In the genomic region with DNA sequence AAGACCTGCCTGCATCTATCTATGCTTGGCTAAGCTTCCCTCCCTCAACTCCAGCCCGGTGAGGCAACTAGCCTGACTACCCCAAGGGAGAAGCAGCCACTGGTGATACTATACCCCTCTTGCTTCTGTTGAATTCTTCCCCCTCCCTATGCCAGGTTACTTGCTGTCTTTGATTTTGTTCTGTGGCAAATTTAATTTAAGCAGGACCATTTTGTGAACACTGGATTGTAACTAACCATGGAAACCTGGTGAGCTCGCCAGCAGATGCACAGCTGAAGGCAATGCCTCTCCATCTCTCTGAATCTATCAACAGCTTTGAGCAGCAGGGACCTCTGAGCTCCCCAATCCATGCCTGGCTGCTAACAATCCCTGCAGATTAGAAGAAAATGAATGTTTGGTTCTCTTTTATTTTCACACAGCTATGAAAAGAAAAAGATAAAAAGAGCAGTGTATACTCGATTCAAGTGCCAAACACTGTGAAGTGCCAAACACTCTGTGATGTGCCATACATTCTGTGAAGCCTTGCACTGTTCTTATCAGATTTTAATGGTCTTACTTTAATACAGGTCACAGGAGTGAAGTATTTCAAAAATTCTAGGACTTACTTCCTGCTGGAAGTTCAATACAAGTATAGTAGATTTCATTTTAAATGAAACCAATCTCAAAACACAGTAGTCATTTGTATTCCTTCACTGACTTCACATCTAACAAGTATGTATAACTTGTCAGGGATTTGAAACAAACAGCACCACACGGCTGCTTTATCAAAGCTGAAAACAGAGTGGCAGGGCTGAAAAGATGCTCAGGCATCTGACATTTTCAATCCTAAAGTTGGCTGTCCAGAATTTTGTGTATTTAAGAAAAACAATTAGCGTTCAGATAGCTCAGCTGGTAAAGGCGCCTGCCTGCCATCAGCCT, we compare ENCODE assay signal across 24 mouse cellular contexts. TPM values are rescaled to one million over a fixed set of nuclear protein-coding genes. Genes with fewer than 3 reads are reported as not detected.
DNase-seq lines count a peak whose midpoint lies in the region; ATAC-seq lines count a peak whose summit lies in the region.
"Had no signal": no experiment of that assay in that cellular context is flagged by ENCODE, and none has a peak within 500 bp of the region (broad histone marks: within the 10 kb centered on the region; RNA-seq: fewer than 3 reads in every experiment).

No protein-coding gene starts in this region.

- peak; percentile 76 for ATAC-seq in forebrain, embryonic 13.5 days
- peak; percentile 70; the same call in 1 of the 2 replicates for ATAC-seq in hindbrain, embryonic 14.5 days (ENCODE audit: low FRiP score)
- peak; percentile 39; the same call in 1 of the 2 replicates for ATAC-seq in neural tube, embryonic 14.5 days (ENCODE audit: low read depth)
- ATAC-seq in kidney, embryonic 14.5 days (ENCODE audit: low FRiP score, low TSS enrichment), result no peak
- ATAC-seq: CD4-positive, CD25-positive, alpha-beta regulatory T cell, adult 4 months; intestine, embryonic 15.5 days had no signal

- intact Hi-C loops in left cerebral cortex, postnatal 4 days (cut with DNase I), result no loop called here

- WGBS in forebrain, embryonic 13.5 days, result 51% methylated on average over 6 of the region's 6 CpGs
- 76% methylated on average over 6 of the region's 6 CpGs for WGBS in forebrain, embryonic 10.5 days
- WGBS in hindbrain, embryonic 14.5 days, result 52% methylated on average over 6 of the region's 6 CpGs
- 58% methylated on average over 6 of the region's 6 CpGs for WGBS in neural tube, embryonic 14.5 days
- WGBS in kidney, embryonic 14.5 days, result 70% methylated on average over 6 of the region's 6 CpGs

- no peak overlapping the region for H3K27ac ChIP-seq in forebrain, embryonic 13.5 days
- no peak overlapping the region for H3K27ac ChIP-seq in forebrain, embryonic 10.5 days
- H3K27ac ChIP-seq in hindbrain, embryonic 14.5 days, result 0 out of 2 replicates have a peak overlapping the region, but pooled peaks have one; percentile 5
- H3K27ac ChIP-seq in neural tube, embryonic 14.5 days (ENCODE audit: low read depth, low read length), result no peak overlapping the region
- no peak overlapping the region for H3K27ac ChIP-seq in kidney, embryonic 14.5 days (ENCODE audit: low read depth, low read length)
- H3K27ac ChIP-seq: heart, embryonic 10.5 days; intestine, embryonic 15.5 days; stomach, postnatal 0 days had no signal

- H3K4me2 ChIP-seq in forebrain, embryonic 13.5 days, result no peak overlapping the region
- no peak overlapping the region for H3K4me2 ChIP-seq in hindbrain, embryonic 14.5 days (replicated peaks)
- no peak overlapping the region for H3K4me2 ChIP-seq in neural tube, embryonic 14.5 days (ENCODE audit: low read depth, low read length)
- no peak overlapping the region for H3K4me2 ChIP-seq in kidney, embryonic 14.5 days (replicated peaks; ENCODE audit: low read depth, low read length)
- H3K4me2 ChIP-seq: intestine, embryonic 15.5 days had no signal

- H3K27me3 ChIP-seq in forebrain, embryonic 13.5 days, result no peaks in the 10 kb centered on the region
- no peaks in the 10 kb centered on the region for H3K27me3 ChIP-seq in forebrain, embryonic 10.5 days (ENCODE audit: poor library complexity, severe bottlenecking)
- H3K27me3 ChIP-seq in hindbrain, embryonic 14.5 days (ENCODE audit: control insufficient read depth, insufficient read depth, low read length), result no peaks in the 10 kb centered on the region
- no peaks in the 10 kb centered on the region for H3K27me3 ChIP-seq in neural tube, embryonic 14.5 days (ENCODE audit: control insufficient read depth, insufficient read depth, low read length)
- H3K27me3 ChIP-seq in kidney, embryonic 14.5 days (ENCODE audit: control insufficient read depth, insufficient read depth, low read length), result no peaks in the 10 kb centered on the region
- H3K27me3 ChIP-seq: intestine, embryonic 15.5 days had no signal

- no peak overlapping the region for H3K9ac ChIP-seq in forebrain, embryonic 13.5 days
- no peak overlapping the region for H3K9ac ChIP-seq in hindbrain, embryonic 14.5 days
- no peak overlapping the region for H3K9ac ChIP-seq in neural tube, embryonic 14.5 days (replicated peaks; ENCODE audit: low read depth, low read length)
- H3K9ac ChIP-seq in kidney, embryonic 14.5 days (ENCODE audit: low read depth, low read length), result no peak overlapping the region
- H3K9ac ChIP-seq: intestine, embryonic 15.5 days had no signal

- H3K4me3 ChIP-seq in forebrain, embryonic 13.5 days, result no peak overlapping the region
- no peak overlapping the region for H3K4me3 ChIP-seq in forebrain, embryonic 10.5 days
- no peak overlapping the region for H3K4me3 ChIP-seq in hindbrain, embryonic 14.5 days (replicated peaks; ENCODE audit: low read length)
- H3K4me3 ChIP-seq in neural tube, embryonic 14.5 days (ENCODE audit: low read depth, low read length), result no peak overlapping the region
- H3K4me3 ChIP-seq in kidney, embryonic 14.5 days (ENCODE audit: low read length), result no peak overlapping the region
- H3K4me3 ChIP-seq: heart, embryonic 10.5 days; intestine, embryonic 15.5 days had no signal

- H3K9me3 ChIP-seq in forebrain, embryonic 13.5 days (replicated peaks), result no peaks in the 10 kb centered on the region
- H3K9me3 ChIP-seq in forebrain, embryonic 10.5 days, result no peaks in the 10 kb centered on the region
- no peaks in the 10 kb centered on the region for H3K9me3 ChIP-seq in hindbrain, embryonic 14.5 days (ENCODE audit: control insufficient read depth, low read length)
- H3K9me3 ChIP-seq in neural tube, embryonic 14.5 days (ENCODE audit: control insufficient read depth, low read length), result no peaks in the 10 kb centered on the region
- no peaks in the 10 kb centered on the region for H3K9me3 ChIP-seq in kidney, embryonic 14.5 days (ENCODE audit: control insufficient read depth, low read length)
- H3K9me3 ChIP-seq: G1E; heart, embryonic 10.5 days; intestine, embryonic 15.5 days had no signal

- no peak for DNase-seq in forebrain, embryonic 10.5 days (ENCODE audit: extremely low spot score, low spot score)
- DNase-seq in left cerebral cortex, postnatal 4 days, result peak; percentile 7
- no peak for DNase-seq in left cerebral cortex, adult 11 months (ENCODE audit: low spot score)
- DNase-seq in hindbrain, embryonic 14.5 days (ENCODE audit: low spot score), result no peak
- DNase-seq in adrenal gland, postnatal 25 days, result no peak
- DNase-seq: cerebellum, postnatal 25 days; gastrocnemius, postnatal 36 days; heart, postnatal 14 days; kidney, postnatal 10 days; lung, adult 18-20 months; right cerebral cortex, postnatal 25 days; thymus, postnatal 25 days had no signal

- peaks cover 6% of the 10 kb centered on the region; the same call in 1 of the 2 replicates for H3K4me1 ChIP-seq in forebrain, embryonic 13.5 days
- H3K4me1 ChIP-seq in forebrain, embryonic 10.5 days, result no peaks in the 10 kb centered on the region
- 0 out of 2 replicates have a peak, but pooled peaks cover 7% of the 10 kb centered on the region for H3K4me1 ChIP-seq in hindbrain, embryonic 14.5 days (replicated peaks; ENCODE audit: control insufficient read depth, insufficient read depth, low read length)
- no peaks in the 10 kb centered on the region for H3K4me1 ChIP-seq in neural tube, embryonic 14.5 days (ENCODE audit: control insufficient read depth, insufficient read depth, low read length)
- H3K4me1 ChIP-seq in kidney, embryonic 14.5 days (ENCODE audit: control insufficient read depth, insufficient read depth, low read length), result no peaks in the 10 kb centered on the region
- H3K4me1 ChIP-seq: heart, embryonic 10.5 days; intestine, embryonic 15.5 days had no signal

- H3K36me3 ChIP-seq in forebrain, embryonic 13.5 days (ENCODE audit: poor library complexity, severe bottlenecking), result no peaks in the 10 kb centered on the region
- H3K36me3 ChIP-seq in forebrain, embryonic 10.5 days (replicated peaks), result no peaks in the 10 kb centered on the region
- H3K36me3 ChIP-seq in hindbrain, embryonic 14.5 days (replicated peaks; ENCODE audit: control insufficient read depth, insufficient read depth), result no peaks in the 10 kb centered on the region
- H3K36me3 ChIP-seq in neural tube, embryonic 14.5 days (ENCODE audit: control insufficient read depth, insufficient read depth, low read length), result no peaks in the 10 kb centered on the region
- no peaks in the 10 kb centered on the region for H3K36me3 ChIP-seq in kidney, embryonic 14.5 days (ENCODE audit: control insufficient read depth, insufficient read depth, low read length)
- H3K36me3 ChIP-seq: G1E; heart, embryonic 10.5 days; intestine, embryonic 15.5 days had no signal

RNA-seq across cellular contexts. Expression of a gene that starts 6.9 kb away (rescaled TPM):
- polyA plus RNA-seq in forebrain, embryonic 13.5 days (2015; fragmentation: Nextera tagmentation; extraction: Ambion mirVana), result not detected in 2 replicates
- not detected in 2 replicates for polyA plus RNA-seq in forebrain, embryonic 10.5 days (2016; fragmentation: Nextera tagmentation; extraction: Ambion mirVana)
- total RNA-seq in left cerebral cortex, postnatal 4 days (2021), result not detected
- polyA plus RNA-seq in hindbrain, embryonic 14.5 days (2014; fragmentation: Nextera tagmentation; extraction: Ambion mirVana), result not detected in 2 replicates
- not detected in 2 replicates for polyA plus RNA-seq in neural tube, embryonic 14.5 days (2014; fragmentation: Nextera tagmentation; extraction: Ambion mirVana)
- polyA plus RNA-seq in kidney, embryonic 14.5 days (2014; fragmentation: Nextera tagmentation; extraction: Ambion mirVana), result not detected in 2 replicates
- not detected in 2 replicates for total RNA-seq in adrenal gland, postnatal 25 days (2021)
- total RNA-seq: gastrocnemius, postnatal 36 days; heart, postnatal 14 days; layer of hippocampus, postnatal 10 days; left cerebral cortex, postnatal 25 days; liver, adult 2 months had no signal
- polyA plus RNA-seq: CD4-positive, CD25-positive, alpha-beta regulatory T cell, adult 4 months; G1E; heart, embryonic 10.5 days; intestine, embryonic 15.5 days; liver, adult 2 months; neural tube, embryonic 11.5 days; stomach, postnatal 0 days had no signal

RNA-seq across cellular contexts. Expression of a gene that starts 15.8 kb away (rescaled TPM):
- polyA plus RNA-seq in forebrain, embryonic 13.5 days (2015; fragmentation: Nextera tagmentation; extraction: Ambion mirVana), result not detected in 2 replicates
- not detected in 2 replicates for polyA plus RNA-seq in forebrain, embryonic 10.5 days (2016; fragmentation: Nextera tagmentation; extraction: Ambion mirVana)
- total RNA-seq in left cerebral cortex, postnatal 4 days (2021), result not detected
- polyA plus RNA-seq in hindbrain, embryonic 14.5 days (2014; fragmentation: Nextera tagmentation; extraction: Ambion mirVana), result not detected in 2 replicates
- polyA plus RNA-seq in neural tube, embryonic 14.5 days (2014; fragmentation: Nextera tagmentation; extraction: Ambion mirVana), result not detected in 2 replicates
- not detected in 2 replicates for polyA plus RNA-seq in kidney, embryonic 14.5 days (2014; fragmentation: Nextera tagmentation; extraction: Ambion mirVana)
- total RNA-seq in adrenal gland, postnatal 25 days (2021), result not detected in 2 replicates
- total RNA-seq: gastrocnemius, postnatal 36 days; heart, postnatal 14 days; layer of hippocampus, postnatal 10 days; left cerebral cortex, postnatal 25 days; liver, adult 2 months had no signal
- polyA plus RNA-seq: CD4-positive, CD25-positive, alpha-beta regulatory T cell, adult 4 months; G1E; heart, embryonic 10.5 days; intestine, embryonic 15.5 days; liver, adult 2 months; neural tube, embryonic 11.5 days; stomach, postnatal 0 days had no signal

RNA-seq across cellular contexts. Expression of a gene that starts 18.1 kb away (rescaled TPM):
- polyA plus RNA-seq in forebrain, embryonic 13.5 days (2015; fragmentation: Nextera tagmentation; extraction: Ambion mirVana), result not detected in 2 replicates
- not detected in 2 replicates for polyA plus RNA-seq in forebrain, embryonic 10.5 days (2016; fragmentation: Nextera tagmentation; extraction: Ambion mirVana)
- not detected for total RNA-seq in left cerebral cortex, postnatal 4 days (2021)
- polyA plus RNA-seq in hindbrain, embryonic 14.5 days (2014; fragmentation: Nextera tagmentation; extraction: Ambion mirVana), result not detected in 2 replicates
- polyA plus RNA-seq in neural tube, embryonic 14.5 days (2014; fragmentation: Nextera tagmentation; extraction: Ambion mirVana), result not detected in 2 replicates
- not detected in 2 replicates for polyA plus RNA-seq in kidney, embryonic 14.5 days (2014; fragmentation: Nextera tagmentation; extraction: Ambion mirVana)
- total RNA-seq in adrenal gland, postnatal 25 days (2021), result not detected in 2 replicates
- total RNA-seq: gastrocnemius, postnatal 36 days; heart, postnatal 14 days; layer of hippocampus, postnatal 10 days; left cerebral cortex, postnatal 25 days; liver, adult 2 months had no signal
- polyA plus RNA-seq: CD4-positive, CD25-positive, alpha-beta regulatory T cell, adult 4 months; G1E; heart, embryonic 10.5 days; intestine, embryonic 15.5 days; liver, adult 2 months; neural tube, embryonic 11.5 days; stomach, postnatal 0 days had no signal

RNA-seq across cellular contexts. Expression of a gene that starts 32.5 kb away (rescaled TPM):
- polyA plus RNA-seq in forebrain, embryonic 13.5 days (2015; fragmentation: Nextera tagmentation; extraction: Ambion mirVana), result not detected in 2 replicates
- not detected in 2 replicates for polyA plus RNA-seq in forebrain, embryonic 10.5 days (2016; fragmentation: Nextera tagmentation; extraction: Ambion mirVana)
- total RNA-seq in left cerebral cortex, postnatal 4 days (2021), result under 1 TPM in 1 of 2 experiments, not detected in 1; 0.14 TPM
- not detected in 2 replicates for polyA plus RNA-seq in hindbrain, embryonic 14.5 days (2014; fragmentation: Nextera tagmentation; extraction: Ambion mirVana)
- not detected in 2 replicates for polyA plus RNA-seq in neural tube, embryonic 14.5 days (2014; fragmentation: Nextera tagmentation; extraction: Ambion mirVana)
- polyA plus RNA-seq in kidney, embryonic 14.5 days (2014; fragmentation: Nextera tagmentation; extraction: Ambion mirVana), result not detected in 2 replicates
- not detected in 2 replicates for total RNA-seq in adrenal gland, postnatal 25 days (2021)
- total RNA-seq: gastrocnemius, postnatal 36 days; heart, postnatal 14 days; layer of hippocampus, postnatal 10 days; left cerebral cortex, postnatal 25 days; liver, adult 2 months had no signal
- polyA plus RNA-seq: CD4-positive, CD25-positive, alpha-beta regulatory T cell, adult 4 months; G1E; heart, embryonic 10.5 days; intestine, embryonic 15.5 days; liver, adult 2 months; neural tube, embryonic 11.5 days; stomach, postnatal 0 days had no signal

RNA-seq across cellular contexts. Expression of a gene that starts 34.0 kb away (rescaled TPM):
- not detected in 2 replicates for polyA plus RNA-seq in forebrain, embryonic 13.5 days (2015; fragmentation: Nextera tagmentation; extraction: Ambion mirVana)
- polyA plus RNA-seq in forebrain, embryonic 10.5 days (2016; fragmentation: Nextera tagmentation; extraction: Ambion mirVana), result not detected in 2 replicates
- total RNA-seq in left cerebral cortex, postnatal 4 days (2021), result not detected
- polyA plus RNA-seq in hindbrain, embryonic 14.5 days (2014; fragmentation: Nextera tagmentation; extraction: Ambion mirVana), result not detected in 2 replicates
- not detected in 2 replicates for polyA plus RNA-seq in neural tube, embryonic 14.5 days (2014; fragmentation: Nextera tagmentation; extraction: Ambion mirVana)
- not detected in 2 replicates for polyA plus RNA-seq in kidney, embryonic 14.5 days (2014; fragmentation: Nextera tagmentation; extraction: Ambion mirVana)
- not detected in 2 replicates for total RNA-seq in adrenal gland, postnatal 25 days (2021)
- total RNA-seq: G1E; gastrocnemius, postnatal 36 days; heart, postnatal 14 days; layer of hippocampus, postnatal 10 days; left cerebral cortex, postnatal 25 days; liver, adult 2 months had no signal
- polyA plus RNA-seq: CD4-positive, CD25-positive, alpha-beta regulatory T cell, adult 4 months; G1E; heart, embryonic 10.5 days; intestine, embryonic 15.5 days; liver, adult 2 months; neural tube, embryonic 11.5 days; stomach, postnatal 0 days had no signal
